Mouse (Mus musculus) CH12.LX (cell line): ENCODE measurements around the gene Tnfaip3. TPM values are rescaled to one million over a fixed set of nuclear protein-coding genes. Genes with fewer than 3 reads are reported as not detected.

Source experiments
- polyA plus RNA-seq: library from polyadenylated mRNA; unstranded; fragments of >175 nt; gene quantifications from 2 replicates; pipeline ENCODE4 v1.2.1, GENCODE M21; 2012; ENCODE audit warnings: low read depth; ENCODE audit not compliant: insufficient read length
- total RNA-seq, 2 experiments: library from RNA; depleted of rRNA; stranded (reverse); fragments of 300-350 nt in 1 of 2; fragments of >200 nt in 1 of 2; gene quantifications; 2 replicates each; pipeline ENCODE4 v1.2.3; 2012 to 2014

Gene Tnfaip3
- total and polyA plus RNA-seq, 3 experiments: 24.6 to 95.3 (median 51.7) TPM

Other genes starting within 250 kb of the Tnfaip3 start
- not detected in 2 replicates for gene Gm4922, start 228.9 kb downstream of the Tnfaip3 start, total RNA-seq (2012; rRNA removed)
- gene Gm4922, start 228.9 kb downstream of the Tnfaip3 start, total RNA-seq (2014; rRNA removed): not detected in 2 replicates
- gene Gm4922, start 228.9 kb downstream of the Tnfaip3 start, polyA plus RNA-seq: not detected in 2 replicates
- 0.38 and 0.51 TPM in 2 replicates for gene Perp, start 170.6 kb downstream of the Tnfaip3 start, total RNA-seq (2012; rRNA removed)
- gene Perp, start 170.6 kb downstream of the Tnfaip3 start, total RNA-seq (2014; rRNA removed): not detected in 2 replicates
- gene Perp, start 170.6 kb downstream of the Tnfaip3 start, polyA plus RNA-seq: 0.16 TPM in 1 of 2 replicates, not detected in the other